Comparison of ENCODE assay signal across 26 mouse cellular contexts in genomic region chr14:120950068-120950467, GRCm38 (mm10). TPM values are rescaled to one million over a fixed set of nuclear protein-coding genes. Genes with fewer than 3 reads are reported as not detected.
DNase-seq lines count a peak whose midpoint lies in the region; ATAC-seq lines count a peak whose summit lies in the region.
"Had no signal": no experiment of that assay in that cellular context is flagged by ENCODE, and none has a peak within 500 bp of the region (broad histone marks: within the 10 kb centered on the region; RNA-seq: fewer than 3 reads in every experiment).

No protein-coding gene starts in this region.

- H3K27me3 ChIP-seq in heart, embryonic 11.5 days (ENCODE audit: control insufficient read depth, insufficient read depth, low read length): no peaks in the 10 kb centered on the region
- H3K27me3 ChIP-seq in liver, embryonic 12.5 days (replicated peaks): no peaks in the 10 kb centered on the region
- H3K27me3 ChIP-seq in intestine, embryonic 15.5 days (replicated peaks): no peaks in the 10 kb centered on the region
- H3K27me3 ChIP-seq: CH12.LX; embryonic facial prominence, embryonic 12.5 days; embryonic facial prominence, embryonic 15.5 days; heart, embryonic 13.5 days; Patski had no signal

- H3K27ac ChIP-seq in heart, embryonic 11.5 days (ENCODE audit: low read depth, low read length): no peak overlapping the region
- no peak overlapping the region for H3K27ac ChIP-seq in liver, embryonic 12.5 days
- no peak overlapping the region for H3K27ac ChIP-seq in intestine, embryonic 15.5 days
- H3K27ac ChIP-seq: embryonic facial prominence, embryonic 12.5 days; embryonic facial prominence, embryonic 15.5 days; heart, embryonic 13.5 days had no signal

- peaks cover 21% of the 10 kb centered on the region for H3K36me3 ChIP-seq in heart, embryonic 11.5 days (ENCODE audit: control insufficient read depth, insufficient read depth, low read length)
- peaks cover 47% of the 10 kb centered on the region for H3K36me3 ChIP-seq in liver, embryonic 12.5 days
- peaks cover 28% of the 10 kb centered on the region for H3K36me3 ChIP-seq in intestine, embryonic 15.5 days

- 0 out of 2 replicates have a peak, but pooled peaks cover 5% of the 10 kb centered on the region for H3K4me1 ChIP-seq in heart, embryonic 11.5 days (ENCODE audit: control insufficient read depth, insufficient read depth, low read length)
- H3K4me1 ChIP-seq in liver, embryonic 12.5 days: no peaks in the 10 kb centered on the region
- H3K4me1 ChIP-seq in intestine, embryonic 15.5 days (replicated peaks): no peaks in the 10 kb centered on the region
- H3K4me1 ChIP-seq: embryonic facial prominence, embryonic 12.5 days; embryonic facial prominence, embryonic 15.5 days had no signal

- peaks cover 3% of the 10 kb centered on the region; the same call in 1 of the 2 replicates for H3K9me3 ChIP-seq in heart, embryonic 11.5 days (replicated peaks; ENCODE audit: control insufficient read depth, low read length)
- H3K9me3 ChIP-seq in liver, embryonic 12.5 days (replicated peaks): no peaks in the 10 kb centered on the region
- no peaks in the 10 kb centered on the region for H3K9me3 ChIP-seq in intestine, embryonic 15.5 days
- H3K9me3 ChIP-seq: embryonic facial prominence, embryonic 15.5 days; G1E had no signal

- no peak overlapping the region for H3K4me3 ChIP-seq in heart, embryonic 11.5 days (ENCODE audit: low read depth, low read length)
- no peak overlapping the region for H3K4me3 ChIP-seq in liver, embryonic 12.5 days
- no peak overlapping the region for H3K4me3 ChIP-seq in intestine, embryonic 15.5 days (replicated peaks)
- H3K4me3 ChIP-seq: embryonic facial prominence, embryonic 12.5 days; embryonic facial prominence, embryonic 15.5 days; heart, embryonic 13.5 days had no signal

- no peak for DNase-seq in heart, adult 18-20 months
- no peak for DNase-seq in liver
- no peak for DNase-seq in gastrocnemius, postnatal 14 days
- DNase-seq: adrenal gland, adult 2 months; adrenal gland, postnatal 14 days; B cell, adult 2 months; cerebellum, adult 11 months; cerebellum, adult 2 months; cerebellum, adult 9-11 months; cerebellum, postnatal 25 days; gastrocnemius, postnatal 10 days; heart, adult 11 months; heart, postnatal 14 days; heart, postnatal 4 days; kidney, adult 11 months had no signal

- H3K9ac ChIP-seq in heart, embryonic 11.5 days (ENCODE audit: low read depth, low read length): no peak overlapping the region
- no peak overlapping the region for H3K9ac ChIP-seq in liver, embryonic 12.5 days
- H3K9ac ChIP-seq in intestine, embryonic 15.5 days: no peak overlapping the region
- H3K9ac ChIP-seq: embryonic facial prominence, embryonic 12.5 days; embryonic facial prominence, embryonic 15.5 days; heart, embryonic 13.5 days had no signal

- intact Hi-C loops in gastrocnemius, postnatal 14 days (cut with DNase I; ENCODE audit: low total_unique reads): no loop called here

- no peak overlapping the region for H3K4me2 ChIP-seq in heart, embryonic 11.5 days
- no peak overlapping the region for H3K4me2 ChIP-seq in liver, embryonic 12.5 days
- no peak overlapping the region for H3K4me2 ChIP-seq in intestine, embryonic 15.5 days (replicated peaks)
- H3K4me2 ChIP-seq: embryonic facial prominence, embryonic 12.5 days; embryonic facial prominence, embryonic 15.5 days; heart, embryonic 13.5 days had no signal

- 92% methylated on average over 2 of the region's 2 CpGs for WGBS in heart, embryonic 11.5 days (ENCODE audit: insufficient replicate concordance)
- 79% methylated on average over 2 of the region's 2 CpGs for WGBS in liver, embryonic 12.5 days (ENCODE audit: insufficient replicate concordance)
- 76% methylated on average over 2 of the region's 2 CpGs for WGBS in intestine, embryonic 15.5 days

- 0 out of 2 replicates have a peak, but pooled peaks have one; percentile 7 for ATAC-seq in heart, embryonic 11.5 days (replicated peaks; ENCODE audit: insufficient number of reproducible peaks, low FRiP score, low TSS enrichment)
- 0 out of 2 replicates have a peak, but pooled peaks have one; percentile 4 for ATAC-seq in liver, embryonic 12.5 days
- ATAC-seq in intestine, embryonic 15.5 days: peak; percentile 58
- ATAC-seq in megakaryocyte-erythroid progenitor cell, adult 5-6 weeks (replicated peaks; ENCODE audit: low FRiP score, low TSS enrichment, poor library complexity, severe bottlenecking): peak; percentile 26; the same call in 1 of the 2 replicates
- ATAC-seq: forebrain, embryonic 14.5 days; Patski had no signal

RNA-seq across cellular contexts. Expression of gene Ipo5, which starts 39.0 kb away (rescaled TPM):
- 105 and 116 TPM in 2 replicates for polyA plus RNA-seq in heart, embryonic 11.5 days (2014; fragmentation: Nextera tagmentation; extraction: Ambion mirVana)
- total RNA-seq in heart, adult 18-20 months (2021): 100 to 1,000 TPM; 114 to 118 TPM
- polyA plus RNA-seq in liver, embryonic 12.5 days (2016; fragmentation: Nextera tagmentation; extraction: Ambion mirVana): 83.2 and 87.3 TPM in 2 replicates
- 78.9 and 86.1 TPM in 2 replicates for polyA plus RNA-seq in intestine, embryonic 15.5 days (2015; fragmentation: Nextera tagmentation; extraction: Ambion mirVana)
- 130 and 153 TPM in 2 replicates for total RNA-seq in megakaryocyte-erythroid progenitor cell, adult 5-6 weeks (2014; fragmentation: Nextera tagmentation)
- total RNA-seq in megakaryocyte-erythroid progenitor cell, adult 5-6 weeks (2017): 224 and 242 TPM in 2 replicates
- 10 to 100 TPM; 79.7 to 84.1 TPM for total RNA-seq in gastrocnemius, postnatal 14 days (2021)

Comparison
In these comparisons a context has a peak if more than half of its experiments do, and no peak if none do; other contexts are left out.
1. ATAC-seq: peak in every context shown above with its lines; median percentile 58 in intestine, embryonic 15.5 days; 26 in megakaryocyte-erythroid progenitor cell, adult 5-6 weeks; 7 in heart, embryonic 11.5 days; 4 in liver, embryonic 12.5 days.